Mouse (Mus musculus): ENCODE measurements around the gene Limk1. TPM values are rescaled to one million over a fixed set of nuclear protein-coding genes. Genes with fewer than 3 reads are reported as not detected.

Limk1 gene
- total RNA-seq, 2 experiments from 2014 or later: 39.9 to 41.8 TPM

Other genes starting within 250 kb of the Limk1 start
- 10 to 100 TPM; 23.1 to 29.9 TPM for gene Gtf2ird1, start 231.9 kb downstream of the Limk1 start, total RNA-seq (2021)
- gene Clip2, start 136.2 kb downstream of the Limk1 start, total RNA-seq (2021): 100 to 1,000 TPM in 1 of 2 experiments, 10 to 100 TPM in 1; 99.8 to 101 TPM
- gene Syna, start 128.4 kb downstream of the Limk1 start, total RNA-seq (2021): 1 to 10 TPM; 5.1 to 6.7 TPM
- 10 to 100 TPM; 57.0 to 57.5 TPM for gene Rfc2, start 107.2 kb downstream of the Limk1 start, total RNA-seq (2021)
- gene Lat2, start 73.6 kb downstream of the Limk1 start, total RNA-seq (2021): 1 to 10 TPM; 2.5 to 2.6 TPM
- gene Eif4h, start 49.1 kb downstream of the Limk1 start, total RNA-seq (2021): 100 to 1,000 TPM; 322 to 331 TPM
- gene Eln, start 58.7 kb upstream of the Limk1 start, total RNA-seq (2021): 10 to 100 TPM; 15.8 to 17.5 TPM
- gene Tmem270, start 218.1 kb upstream of the Limk1 start, total RNA-seq (2021): not detected
- not detected for gene Cldn13, start 226.9 kb upstream of the Limk1 start, total RNA-seq (2021)
- 1 to 10 TPM; 9.2 to 9.3 TPM for gene Mettl27, start 243.8 kb upstream of the Limk1 start, total RNA-seq (2021)